Mouse (Mus musculus) lung, embryonic 15.5 days (tissue): ENCODE results near the gene Zdhhc17. TPM values are rescaled to one million over a fixed set of nuclear protein-coding genes. Genes with fewer than 3 reads are reported as not detected.
A peak's percentile ranks its signal among the peaks of the same experiment; 100 is the strongest.

Experiments used
- ATAC-seq: fragments of 200-750 bp; cut with Nextera tagmentation; 2 replicates; pipeline ENCODE4 v1.8.0; 2017; ENCODE audit warnings: moderate number of reproducible peaks, borderline replicate concordance; ENCODE audit not compliant: low FRiP score, low TSS enrichment; ENCODE audit errors: extremely low read depth
- H3K27ac ChIP-seq: fragments of 300-500 bp; sonication (generic); 2 replicates; pipeline ENCODE4 v1.5.1; 2015; ENCODE audit warnings: moderate library complexity, mild to moderate bottlenecking, inconsistent platforms
- H3K27me3 ChIP-seq: fragments of 300-500 bp; sonication (generic); 2 replicates; pipeline ENCODE4 v1.6.1; 2015; ENCODE audit warnings: inconsistent platforms
- H3K36me3 ChIP-seq: fragments of 300-500 bp; sonication (generic); 2 replicates; pipeline ENCODE4 v1.6.1; 2015; ENCODE audit warnings: inconsistent platforms
- H3K4me1 ChIP-seq: fragments of 300-500 bp; sonication (generic); 2 replicates; pipeline ENCODE4 v1.6.1; 2015; ENCODE audit warnings: inconsistent platforms
- H3K4me2 ChIP-seq: fragments of 300-500 bp; sonication (generic); 2 replicates; pipeline ENCODE4 v1.6.1; 2015; ENCODE audit warnings: inconsistent platforms, mild to moderate bottlenecking, moderate library complexity
- H3K4me3 ChIP-seq: fragments of 300-500 bp; sonication (generic); 2 replicates; pipeline ENCODE4 v1.5.1; 2015; ENCODE audit warnings: mild to moderate bottlenecking, inconsistent platforms
- H3K9ac ChIP-seq: fragments of 300-500 bp; sonication (generic); 2 replicates; pipeline ENCODE4 v1.6.1; 2015; ENCODE audit warnings: inconsistent platforms
- H3K9me3 ChIP-seq: fragments of 300-500 bp; sonication (generic); 2 replicates; pipeline ENCODE4 v1.6.1; 2016; ENCODE audit warnings: inconsistent platforms
- WGBS: fragments of 180-500 bp; shearing (Covaris S2); methylation state at CpG from one replicate; pipeline ENCODE4 v1.1.7; 2015; 5-methylcytosine and 5-hydroxymethylcytosine counted together
- polyA plus RNA-seq: library from polyadenylated mRNA; unstranded; fragments of >200 nt; fragmentation: Nextera tagmentation; extraction: Ambion mirVana; gene quantifications from 2 replicates; pipeline ENCODE4 v1.2.1, GENCODE M21; 2015

The Zdhhc17 gene
- polyA plus RNA-seq, 1 experiment from 2014 or later, result 20.5 TPM

DNA sequence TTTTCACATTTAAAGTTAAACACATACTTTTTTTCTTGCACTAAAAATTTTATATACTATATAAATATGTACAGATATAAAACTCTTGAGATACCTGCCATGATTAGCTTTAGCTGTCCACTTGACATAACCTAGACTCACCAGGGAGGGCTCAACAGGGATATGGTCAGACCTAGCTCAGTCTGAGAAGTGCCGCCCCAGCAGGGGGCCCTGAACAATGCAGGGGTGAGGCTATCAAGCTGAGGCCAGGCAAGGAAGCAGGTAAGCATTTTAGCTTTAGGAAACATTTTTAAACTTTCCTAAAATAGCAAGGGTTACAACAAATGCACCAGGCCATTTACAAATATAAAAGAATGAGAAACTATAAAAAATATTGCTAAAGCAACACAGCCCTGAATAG lies 58.8 kb downstream of the Zdhhc17 start:
- H3K27ac ChIP-seq, result no peak overlapping the region
- no peak overlapping the region for H3K4me2 ChIP-seq
- no peaks in the 10 kb centered on the region for H3K9me3 ChIP-seq
- 77% methylated on average over 1 of the region's 1 CpGs for WGBS
- H3K27me3 ChIP-seq, result no peaks in the 10 kb centered on the region
- no peak overlapping the region for H3K4me3 ChIP-seq
- H3K36me3 ChIP-seq, result peaks cover 18% of the 10 kb centered on the region
- H3K9ac ChIP-seq, result no peak overlapping the region
- H3K4me1 ChIP-seq, result peaks cover 13% of the 10 kb centered on the region
- ATAC-seq, result no peak

DNA sequence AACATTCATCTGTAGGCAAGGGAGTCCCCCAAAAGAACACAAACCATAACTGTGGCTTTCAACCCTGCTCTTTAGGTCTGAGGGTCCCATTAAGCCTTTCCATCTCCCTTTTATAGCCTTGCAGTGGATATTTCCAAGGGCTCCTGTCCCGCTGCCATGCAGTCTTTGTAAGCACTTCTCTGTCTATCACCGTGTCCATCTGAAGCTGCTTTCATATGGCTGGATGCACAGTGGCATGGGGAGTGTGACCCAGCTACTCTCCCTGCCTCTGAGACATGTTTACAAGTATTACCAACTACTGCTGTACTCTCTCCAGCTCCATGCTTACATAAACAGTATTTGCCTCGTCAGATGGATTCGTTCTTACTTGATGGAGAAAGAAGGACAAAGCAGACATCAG lies 62.4 kb downstream of the Zdhhc17 start:
- Histone ChIP-seq H3K4me2 (no peak overlapping the region), H3K4me1 (peaks cover 6% of the 10 kb centered on the region), H3K27me3 (no peaks in the 10 kb centered on the region), H3K9me3 (no peaks in the 10 kb centered on the region), H3K4me3 (no peak overlapping the region), H3K27ac (no peak overlapping the region), H3K36me3 (peaks cover 28% of the 10 kb centered on the region), H3K9ac (no peak overlapping the region)
- no peak for ATAC-seq
- 75% methylated on average over 4 of the region's 4 CpGs for WGBS

GRCm38 (mm10) chr10:110945966-110946365 lies 64.0 kb downstream of the Zdhhc17 start:
- Histone ChIP-seq H3K9ac (no peak overlapping the region), H3K4me1 (no peaks in the 10 kb centered on the region), H3K27ac (no peak overlapping the region), H3K27me3 (no peaks in the 10 kb centered on the region), H3K9me3 (no peaks in the 10 kb centered on the region), H3K4me2 (no peak overlapping the region), H3K4me3 (no peak overlapping the region), H3K36me3 (peaks cover 34% of the 10 kb centered on the region)
- ATAC-seq, result no peak
- WGBS, result 80% methylated on average over 12 of the region's 12 CpGs

- Histone ChIP-seq H3K4me3 (no peak overlapping the region), H3K27ac (no peak overlapping the region), H3K9ac (no peak overlapping the region), H3K36me3 (peaks cover 37% of the 10 kb centered on the region), H3K4me1 (peaks cover 10% of the 10 kb centered on the region; the same call in 1 of the 2 replicates), H3K9me3 (no peaks in the 10 kb centered on the region), H3K4me2 (no peak overlapping the region), H3K27me3 (no peaks in the 10 kb centered on the region)
- WGBS, result 89% methylated on average over 11 of the region's 11 CpGs
- no peak for ATAC-seq
Observed at GRCm38 (mm10) chr10:110944175-110944574, 65.8 kb downstream of the Zdhhc17 start.

DNA sequence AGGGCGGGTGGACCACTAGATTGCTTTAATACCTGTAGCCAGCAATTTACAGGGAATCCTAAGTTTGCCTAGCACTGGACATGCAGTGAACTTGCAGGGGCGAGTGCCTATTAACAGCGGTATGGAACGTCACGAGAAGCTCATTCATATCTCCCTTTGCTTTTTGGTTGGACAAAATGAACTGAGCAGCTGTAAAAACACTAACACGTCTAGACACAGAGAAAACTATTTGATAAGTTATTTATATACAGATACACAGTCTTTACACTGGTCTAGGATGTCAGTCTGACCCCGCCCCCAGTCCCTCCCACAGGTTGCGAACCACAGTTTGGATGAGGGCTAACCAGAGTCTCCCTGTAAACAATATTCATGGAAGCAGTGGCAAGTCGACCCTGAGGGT lies 67.1 kb downstream of the Zdhhc17 start:
- no peaks in the 10 kb centered on the region for H3K9me3 ChIP-seq

DNA sequence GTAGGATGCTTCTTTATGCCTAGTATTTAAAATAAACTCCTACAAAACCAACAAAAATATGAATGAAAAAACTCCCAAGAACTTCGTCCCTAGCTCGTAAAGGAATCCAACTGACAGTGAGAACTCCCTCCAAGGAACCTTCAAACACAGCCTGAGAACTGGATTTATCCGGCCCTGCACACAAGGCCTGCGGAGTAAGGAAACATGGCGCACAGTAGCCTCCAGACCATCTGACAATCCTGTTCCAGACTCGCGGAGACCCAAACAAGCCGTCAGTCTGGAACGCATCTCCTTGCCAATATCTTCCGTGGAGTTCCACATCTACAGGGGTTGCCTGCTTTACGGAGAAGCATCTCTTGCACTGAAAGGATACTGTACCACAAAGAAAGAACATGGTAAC lies 68.0 kb downstream of the Zdhhc17 start:
- WGBS, result 90% methylated on average over 11 of the region's 11 CpGs

More for the DNA sequence above, 67.1 kb downstream of the Zdhhc17 start:
- no peak overlapping the region for H3K4me2 ChIP-seq
- 79% methylated on average over 9 of the region's 9 CpGs for WGBS
- peaks cover 10% of the 10 kb centered on the region; the same call in 1 of the 2 replicates for H3K4me1 ChIP-seq
- no peak overlapping the region for H3K27ac ChIP-seq
- no peak for ATAC-seq
- no peaks in the 10 kb centered on the region for H3K27me3 ChIP-seq
- H3K9ac ChIP-seq, result no peak overlapping the region
- H3K4me3 ChIP-seq, result no peak overlapping the region
- peaks cover 47% of the 10 kb centered on the region for H3K36me3 ChIP-seq

GRCm38 (mm10) chr10:110940740-110941398 lies 69.1 kb downstream of the Zdhhc17 start:
- Histone ChIP-seq H3K9ac (no peak overlapping the region), H3K4me3 (no peak overlapping the region), H3K9me3 (no peaks in the 10 kb centered on the region), H3K36me3 (peaks cover 35% of the 10 kb centered on the region), H3K27me3 (no peaks in the 10 kb centered on the region), H3K4me1 (peaks cover 10% of the 10 kb centered on the region; the same call in 1 of the 2 replicates), H3K4me2 (no peak overlapping the region), H3K27ac (no peak overlapping the region)
- WGBS, result 77% methylated on average over 13 of the region's 13 CpGs
- ATAC-seq, result peak; percentile 56; the same call in 1 of the 2 replicates

More for the DNA sequence above, 68.0 kb downstream of the Zdhhc17 start:
- ATAC-seq, result no peak
- no peaks in the 10 kb centered on the region for H3K9me3 ChIP-seq
- no peak overlapping the region for H3K4me2 ChIP-seq
- no peak overlapping the region for H3K27ac ChIP-seq
- peaks cover 10% of the 10 kb centered on the region; the same call in 1 of the 2 replicates for H3K4me1 ChIP-seq
- H3K4me3 ChIP-seq, result no peak overlapping the region
- H3K9ac ChIP-seq, result no peak overlapping the region
- peaks cover 43% of the 10 kb centered on the region for H3K36me3 ChIP-seq
- no peaks in the 10 kb centered on the region for H3K27me3 ChIP-seq

DNA sequence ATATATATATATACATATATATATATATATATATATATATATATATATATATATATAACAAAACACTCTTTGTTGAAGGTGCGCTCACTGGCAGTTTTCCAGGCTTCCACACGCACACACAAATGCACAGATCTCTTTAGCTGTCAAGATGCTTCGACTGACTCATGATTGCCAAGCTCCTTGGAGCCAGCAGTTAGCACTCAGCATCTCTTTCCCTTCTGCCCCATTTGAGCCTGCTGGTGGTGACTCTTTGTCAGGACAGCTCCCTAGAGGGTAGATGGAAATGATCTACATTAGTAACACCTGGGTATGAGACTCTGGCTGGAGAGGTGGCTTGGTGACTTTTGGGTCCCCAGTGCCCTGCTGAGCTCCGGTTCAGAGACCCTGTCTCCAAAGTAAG lies 70.2 kb downstream of the Zdhhc17 start:
- peaks cover 35% of the 10 kb centered on the region for H3K36me3 ChIP-seq
- no peak for ATAC-seq
- H3K9ac ChIP-seq, result no peak overlapping the region
- 0 out of 2 replicates have a peak overlapping the region, but pooled peaks have one; percentile 6 for H3K27ac ChIP-seq
- peaks cover 10% of the 10 kb centered on the region; the same call in 1 of the 2 replicates for H3K4me1 ChIP-seq
- H3K9me3 ChIP-seq, result no peaks in the 10 kb centered on the region
- H3K4me3 ChIP-seq, result no peak overlapping the region
- 57% methylated on average over 4 of the region's 4 CpGs for WGBS
- no peak overlapping the region for H3K4me2 ChIP-seq
- H3K27me3 ChIP-seq, result no peaks in the 10 kb centered on the region

DNA sequence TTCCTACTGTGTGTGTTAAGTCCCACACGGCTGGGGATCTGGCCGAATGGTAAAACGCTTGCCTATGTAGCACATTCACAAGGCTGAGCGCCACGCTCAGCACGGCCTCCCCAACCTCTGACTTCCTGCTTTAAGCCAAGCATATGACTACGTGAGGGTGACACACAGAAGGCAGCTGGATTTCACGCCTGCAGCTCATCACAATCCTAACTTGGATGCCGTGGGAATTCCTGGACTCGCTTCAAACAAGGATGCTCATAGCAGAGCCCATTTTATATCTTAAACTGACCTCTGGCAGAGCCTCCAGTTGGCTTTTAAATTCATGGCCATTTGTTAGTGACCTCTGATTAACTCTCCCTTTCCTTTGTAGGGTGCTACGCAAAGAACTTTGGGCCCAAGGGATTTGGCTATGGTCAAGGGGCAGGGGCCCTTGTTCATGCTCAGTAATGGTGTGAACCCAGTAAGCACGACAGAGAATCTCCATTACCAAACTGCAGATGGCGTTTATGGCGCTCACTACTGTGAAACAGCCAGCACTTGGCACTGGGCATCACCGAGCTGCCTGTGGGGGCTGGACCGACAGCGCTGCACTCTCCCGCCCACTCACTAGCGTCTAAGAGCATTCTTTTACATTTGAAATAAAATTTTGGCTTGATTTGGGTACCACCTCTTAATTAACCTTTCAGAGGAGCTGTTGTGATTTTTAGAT lies 70.9 kb downstream of the Zdhhc17 start:
- H3K4me2 ChIP-seq, result no peak overlapping the region
- no peak overlapping the region for H3K9ac ChIP-seq
- no peak overlapping the region for H3K4me3 ChIP-seq
- H3K27me3 ChIP-seq, result no peaks in the 10 kb centered on the region
- WGBS, result 67% methylated on average over 19 of the region's 19 CpGs
- peaks cover 32% of the 10 kb centered on the region for H3K36me3 ChIP-seq
- H3K4me1 ChIP-seq, result peaks cover 10% of the 10 kb centered on the region; the same call in 1 of the 2 replicates
- peak; percentile 44; the same call in 1 of the 2 replicates for ATAC-seq
- peak overlapping the region; percentile 12; the same call in 1 of the 2 replicates for H3K27ac ChIP-seq
- no peaks in the 10 kb centered on the region for H3K9me3 ChIP-seq

DNA sequence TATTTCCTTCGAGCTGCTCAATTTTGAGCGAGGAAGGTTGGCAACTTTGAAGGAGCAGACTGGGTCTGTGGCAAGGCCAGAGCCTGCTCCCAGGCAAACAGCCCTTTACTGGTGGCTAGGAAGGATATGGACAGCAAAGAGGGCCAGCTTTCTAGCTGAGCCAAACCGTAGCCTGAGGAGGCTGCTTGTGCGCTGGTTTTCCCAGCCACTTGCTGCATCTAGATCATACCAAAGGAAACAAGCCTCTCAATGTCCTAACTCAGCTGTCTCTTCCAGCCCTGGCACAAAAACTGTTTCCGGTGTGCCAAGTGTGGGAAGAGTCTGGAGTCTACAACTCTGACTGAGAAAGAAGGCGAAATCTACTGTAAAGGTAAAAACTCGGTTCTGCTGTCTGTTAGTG lies 71.6 kb downstream of the Zdhhc17 start:
- Histone ChIP-seq H3K9me3 (no peaks in the 10 kb centered on the region), H3K9ac (no peak overlapping the region), H3K4me3 (no peak overlapping the region), H3K4me1 (peaks cover 10% of the 10 kb centered on the region; the same call in 1 of the 2 replicates), H3K4me2 (no peak overlapping the region), H3K36me3 (peaks cover 31% of the 10 kb centered on the region), H3K27me3 (no peaks in the 10 kb centered on the region), H3K27ac (no peak overlapping the region)
- no peak for ATAC-seq
- WGBS, result 89% methylated on average over 7 of the region's 7 CpGs

GRCm38 (mm10) chr10:110935669-110936068 lies 74.3 kb downstream of the Zdhhc17 start:
- no peak overlapping the region for H3K27ac ChIP-seq
- no peak overlapping the region for H3K4me3 ChIP-seq
- no peak for ATAC-seq
- whole genome bisulfite sequencing, result 70% methylated on average over 7 of the region's 7 CpGs
- no peaks in the 10 kb centered on the region for H3K27me3 ChIP-seq
- no peak overlapping the region for H3K4me2 ChIP-seq
- H3K9me3 ChIP-seq, result no peaks in the 10 kb centered on the region
- H3K9ac ChIP-seq, result no peak overlapping the region
- peaks cover 21% of the 10 kb centered on the region; the same call in 1 of the 2 replicates for H3K4me1 ChIP-seq
- H3K36me3 ChIP-seq, result peaks cover 19% of the 10 kb centered on the region; the same call in 1 of the 2 replicates

DNA sequence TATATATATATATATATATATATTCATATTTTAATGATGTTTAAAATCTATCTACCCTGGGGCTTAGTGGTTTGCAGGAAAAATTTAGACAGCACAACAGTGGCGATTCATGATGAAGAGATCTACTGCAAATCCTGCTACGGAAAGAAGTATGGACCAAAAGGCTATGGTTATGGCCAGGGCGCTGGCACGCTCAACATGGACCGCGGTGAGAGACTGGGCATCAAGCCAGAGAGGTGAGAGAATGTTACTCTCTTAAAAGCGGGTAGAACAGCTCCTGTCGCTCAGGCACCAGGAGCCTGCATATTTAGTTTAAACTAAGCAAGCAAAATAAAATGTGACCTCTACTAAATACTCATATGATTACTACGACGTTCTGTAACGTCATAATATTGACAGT lies 74.9 kb downstream of the Zdhhc17 start:
- peaks cover 19% of the 10 kb centered on the region; the same call in 1 of the 2 replicates for H3K36me3 ChIP-seq
- WGBS, result 81% methylated on average over 11 of the region's 11 CpGs
- no peak overlapping the region for H3K27ac ChIP-seq

More for the DNA sequence above, 74.9 kb downstream of the Zdhhc17 start:
- ATAC-seq, result no peak
- no peak overlapping the region for H3K4me3 ChIP-seq
- H3K9me3 ChIP-seq, result no peaks in the 10 kb centered on the region
- H3K4me2 ChIP-seq, result no peak overlapping the region
- H3K9ac ChIP-seq, result no peak overlapping the region
- H3K27me3 ChIP-seq, result no peaks in the 10 kb centered on the region
- H3K4me1 ChIP-seq, result peaks cover 19% of the 10 kb centered on the region; the same call in 1 of the 2 replicates
